ENCODE assay signal across 21 mouse cellular contexts in the genomic region with DNA sequence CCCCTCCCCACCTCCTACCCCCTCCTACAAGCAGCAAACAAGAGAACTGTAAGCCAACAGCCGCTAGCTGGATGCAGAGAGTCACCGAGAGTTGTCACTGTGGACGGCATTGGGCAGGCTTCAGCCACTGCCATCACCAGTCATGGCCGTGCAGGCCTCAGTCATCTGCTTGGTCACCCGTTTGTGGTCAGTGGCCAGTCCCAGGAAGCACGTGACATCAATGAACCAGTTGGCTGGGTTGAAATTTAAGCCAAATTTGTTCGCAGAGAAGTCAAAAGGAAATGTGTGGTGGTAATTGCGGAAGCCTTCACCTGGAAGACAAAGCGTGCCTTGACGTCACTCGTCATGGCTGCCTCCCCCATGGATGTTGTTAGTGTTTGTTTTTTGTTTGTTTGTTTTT.
"Had no signal": no experiment of that assay in that cellular context is flagged by ENCODE, and none has a peak within 500 bp of the region (broad histone marks: within the 10 kb centered on the region; RNA-seq: fewer than 3 reads in every experiment).

No protein-coding gene starts in this region.

- ATAC-seq: intestine, embryonic 15.5 days; liver, postnatal 0 days; lung, postnatal 0 days; midbrain, embryonic 16.5 days had no signal

- H3K4me1 ChIP-seq: intestine, embryonic 15.5 days had no signal

- H3K9ac ChIP-seq: intestine, embryonic 15.5 days; limb, embryonic 12.5 days; limb, embryonic 15.5 days; liver, embryonic 14.5 days; liver, postnatal 0 days; lung, embryonic 14.5 days; midbrain, embryonic 12.5 days; neural tube, embryonic 13.5 days had no signal

- H3K9me3 ChIP-seq: intestine, embryonic 15.5 days; limb, embryonic 12.5 days; limb, embryonic 15.5 days; midbrain, embryonic 12.5 days; neural tube, embryonic 13.5 days had no signal

- H3K27me3 ChIP-seq: intestine, embryonic 15.5 days; limb, embryonic 12.5 days; limb, embryonic 15.5 days; midbrain, embryonic 12.5 days; neural tube, embryonic 13.5 days had no signal

- DNase-seq: layer of hippocampus, adult 9-11 months; liver, postnatal 0 days; lung, embryonic 14.5 days; right cerebral cortex, postnatal 4 days; thymus, adult 2 months; thymus, postnatal 14 days; thymus, postnatal 4 days had no signal

- H3K4me2 ChIP-seq: intestine, embryonic 15.5 days; limb, embryonic 12.5 days; limb, embryonic 15.5 days; liver, embryonic 11.5 days; lung, embryonic 14.5 days; midbrain, embryonic 12.5 days; neural tube, embryonic 13.5 days had no signal

- H3K36me3 ChIP-seq: intestine, embryonic 15.5 days; limb, embryonic 12.5 days; limb, embryonic 15.5 days; midbrain, embryonic 12.5 days; neural tube, embryonic 13.5 days had no signal

- H3K4me3 ChIP-seq: intestine, embryonic 15.5 days; layer of hippocampus, adult 2 months; limb, embryonic 12.5 days; limb, embryonic 15.5 days; midbrain, embryonic 12.5 days; myocyte; neural tube, embryonic 13.5 days had no signal

- H3K27ac ChIP-seq: intestine, embryonic 15.5 days; kidney, postnatal 0 days; limb, embryonic 12.5 days; limb, embryonic 15.5 days; liver, embryonic 14.5 days; macrophage; midbrain, embryonic 12.5 days; stomach, postnatal 0 days had no signal
